Comparison of ENCODE assay signal across 25 mouse cellular contexts in genomic region chr12:33167545-33167944, GRCm38 (mm10).
"Had no signal": no experiment of that assay in that cellular context is flagged by ENCODE, and none has a peak within 500 bp of the region (broad histone marks: within the 10 kb centered on the region; RNA-seq: fewer than 3 reads in every experiment).

No protein-coding gene starts in this region.

- H3K27ac ChIP-seq: gastrocnemius, adult 2 months; heart, adult 2 months; heart, embryonic 13.5 days; heart, embryonic 15.5 days; hindbrain, embryonic 13.5 days; hindbrain, embryonic 15.5 days; hindbrain, postnatal 0 days; kidney, postnatal 0 days; limb, embryonic 13.5 days; limb, embryonic 15.5 days; liver, embryonic 12.5 days; liver, embryonic 14.5 days had no signal

- DNase-seq: gastrocnemius, adult 2 months; gastrocnemius, postnatal 10 days; gastrocnemius, postnatal 25 days; heart, adult 2 months; heart, postnatal 14 days; heart, postnatal 36 days; kidney, adult 11 months; kidney, adult 8-10 months; kidney, postnatal 14 days; kidney, postnatal 36 days; layer of hippocampus, adult 9-11 months; layer of hippocampus, postnatal 36 days; left cerebral cortex, postnatal 4 days had no signal

- ATAC-seq: hindbrain, postnatal 0 days; intestine, embryonic 16.5 days; liver, embryonic 12.5 days had no signal

- H3K27me3 ChIP-seq: heart, embryonic 13.5 days; heart, embryonic 15.5 days; hindbrain, embryonic 13.5 days; hindbrain, embryonic 15.5 days; limb, embryonic 13.5 days; limb, embryonic 15.5 days; liver, embryonic 12.5 days had no signal

- H3K4me3 ChIP-seq: gastrocnemius, adult 2 months; heart, adult 2 months; heart, embryonic 13.5 days; heart, embryonic 15.5 days; hindbrain, embryonic 13.5 days; hindbrain, embryonic 15.5 days; limb, embryonic 13.5 days; limb, embryonic 15.5 days; liver, embryonic 12.5 days had no signal

- H3K4me2 ChIP-seq: heart, embryonic 11.5 days; heart, embryonic 13.5 days; heart, embryonic 15.5 days; hindbrain, embryonic 13.5 days; hindbrain, embryonic 15.5 days; limb, embryonic 13.5 days; limb, embryonic 15.5 days; liver, embryonic 12.5 days had no signal

- H3K36me3 ChIP-seq: heart, embryonic 13.5 days; heart, embryonic 15.5 days; hindbrain, embryonic 15.5 days; limb, embryonic 15.5 days had no signal

- H3K9me3 ChIP-seq: heart, embryonic 13.5 days; heart, embryonic 15.5 days; hindbrain, embryonic 13.5 days; hindbrain, embryonic 15.5 days; limb, embryonic 13.5 days; limb, embryonic 15.5 days; liver, embryonic 12.5 days had no signal

- H3K9ac ChIP-seq: heart, embryonic 13.5 days; heart, embryonic 15.5 days; hindbrain, embryonic 13.5 days; hindbrain, embryonic 15.5 days; limb, embryonic 13.5 days; limb, embryonic 15.5 days; liver, embryonic 12.5 days; liver, embryonic 14.5 days had no signal
